Mouse (Mus musculus) ES-Bruce4 (cell line): ENCODE measurements around the gene Rtkn. TPM values are rescaled to one million over a fixed set of nuclear protein-coding genes. Genes with fewer than 3 reads are reported as not detected.
A peak's percentile ranks its signal among the peaks of the same experiment; 100 is the strongest.

Experiments
- H3K27ac ChIP-seq: 2 replicates; pipeline ENCODE4 v1.5.1; 2012; ENCODE audit warnings: low read length, inconsistent platforms; ENCODE audit not compliant: insufficient read depth
- H3K27me3 ChIP-seq: 2 replicates; pipeline ENCODE4 v1.6.1; 2012; ENCODE audit warnings: mild to moderate bottlenecking, low read length, inconsistent platforms; ENCODE audit not compliant: control insufficient read depth, poor library complexity, insufficient read depth, severe bottlenecking
- H3K36me3 ChIP-seq: 2 replicates; pipeline ENCODE4 v1.6.1; 2012; ENCODE audit warnings: inconsistent platforms, mild to moderate bottlenecking, low read length, moderate library complexity; ENCODE audit not compliant: control insufficient read depth, poor library complexity, insufficient read depth, severe bottlenecking
- H3K4me1 ChIP-seq: one replicate; pipeline ENCODE4 v1.8.1; 2011; ENCODE audit warnings: low read length; ENCODE audit not compliant: control insufficient read depth, insufficient read depth
- H3K4me3 ChIP-seq: 2 replicates; pipeline ENCODE4 v1.5.1; 2011; ENCODE audit warnings: low read depth, mild to moderate bottlenecking, low read length
- H3K9ac ChIP-seq: 2 replicates; pipeline ENCODE4 v1.6.1; 2012; ENCODE audit warnings: low read depth, mild to moderate bottlenecking, inconsistent platforms; ENCODE audit not compliant: poor library complexity, severe bottlenecking
- H3K9me3 ChIP-seq: replicated peaks from 2 replicates; pipeline ENCODE4 v1.6.1; 2012; ENCODE audit warnings: mild to moderate bottlenecking, low read length, inconsistent platforms; ENCODE audit not compliant: control insufficient read depth, poor library complexity, insufficient read depth, severe bottlenecking
- CTCF ChIP-seq: IDR thresholded peaks from one replicate; pipeline ENCODE4 v1.8.1; 2011; ENCODE audit warnings: low read depth, low read length
- EP300 ChIP-seq: IDR thresholded peaks from 2 replicates; pipeline ENCODE4 v1.6.1; 2011; ENCODE audit warnings: low read depth, low read length; ENCODE audit not compliant: insufficient read depth
- POLR2A ChIP-seq: IDR thresholded peaks from one replicate; pipeline ENCODE4 v1.8.1; 2011; ENCODE audit warnings: low read length; ENCODE audit not compliant: insufficient read depth
- polyA plus RNA-seq: library from polyadenylated mRNA; stranded (reverse); fragments of >200 nt; gene quantifications from 2 replicates; pipeline ENCODE4 v1.2.4, GENCODE M21; 2011; ENCODE audit warnings: low read depth; ENCODE audit not compliant: missing spikeins, insufficient read depth, insufficient read length

Rtkn gene
- polyA plus RNA-seq, 1 experiment: 10.4 TPM

- no peak for TF ChIP-seq CTCF
- TF ChIP-seq POLR2A: no peak
- no peak for TF ChIP-seq EP300
- Histone ChIP-seq H3K36me3 (0 out of 2 replicates have a peak, but pooled peaks cover 4% of the 10 kb centered on the region), H3K9ac (peak overlapping the region; percentile 73), H3K9me3 (no peaks in the 10 kb centered on the region), H3K27me3 (no peaks in the 10 kb centered on the region), H3K27ac (no peak overlapping the region), H3K4me3 (peak overlapping the region; percentile 94), H3K4me1 (no peaks in the 10 kb centered on the region)
Measured at GRCm38 (mm10) chr6:83116373-83117164, 18.7 kb upstream of the Rtkn start.

- no peaks in the 10 kb centered on the region for H3K27me3 ChIP-seq
- H3K27ac ChIP-seq: no peak overlapping the region
- no peaks in the 10 kb centered on the region for H3K9me3 ChIP-seq
- H3K4me1 ChIP-seq: no peaks in the 10 kb centered on the region
- H3K9ac ChIP-seq: no peak overlapping the region
- TF ChIP-seq EP300 (no peak), CTCF (no peak), POLR2A (no peak)
- H3K4me3 ChIP-seq: no peak overlapping the region
- H3K36me3 ChIP-seq: 0 out of 2 replicates have a peak, but pooled peaks cover 4% of the 10 kb centered on the region
Measured at GRCm38 (mm10) chr6:83117165-83117438, 18.2 kb upstream of the Rtkn start.

- Histone ChIP-seq H3K4me1 (no peaks in the 10 kb centered on the region), H3K27ac (no peak overlapping the region), H3K27me3 (no peaks in the 10 kb centered on the region), H3K36me3 (0 out of 2 replicates have a peak, but pooled peaks cover 4% of the 10 kb centered on the region), H3K9ac (no peak overlapping the region), H3K4me3 (no peak overlapping the region), H3K9me3 (no peaks in the 10 kb centered on the region)
- TF ChIP-seq EP300: no peak
- TF ChIP-seq POLR2A: no peak
- TF ChIP-seq CTCF: no peak
Measured at GRCm38 (mm10) chr6:83117616-83118015, 17.6 kb upstream of the Rtkn start.

- no peak overlapping the region for H3K27ac ChIP-seq
- no peak overlapping the region for H3K9ac ChIP-seq
- H3K36me3 ChIP-seq: 0 out of 2 replicates have a peak, but pooled peaks cover 4% of the 10 kb centered on the region
- H3K4me1 ChIP-seq: no peaks in the 10 kb centered on the region
- H3K9me3 ChIP-seq: no peaks in the 10 kb centered on the region
- TF ChIP-seq EP300 (no peak), POLR2A (no peak), CTCF (no peak)
- H3K4me3 ChIP-seq: no peak overlapping the region
- no peaks in the 10 kb centered on the region for H3K27me3 ChIP-seq
Measured at GRCm38 (mm10) chr6:83118369-83118768, 16.9 kb upstream of the Rtkn start.

- Histone ChIP-seq H3K27me3 (no peaks in the 10 kb centered on the region), H3K4me3 (no peak overlapping the region), H3K9ac (no peak overlapping the region), H3K9me3 (no peaks in the 10 kb centered on the region), H3K27ac (no peak overlapping the region), H3K4me1 (no peaks in the 10 kb centered on the region), H3K36me3 (0 out of 2 replicates have a peak, but pooled peaks cover 4% of the 10 kb centered on the region)
- TF ChIP-seq CTCF: no peak
Measured at GRCm38 (mm10) chr6:83118825-83119733, 16.2 kb upstream of the Rtkn start.

- no peaks in the 10 kb centered on the region for H3K9me3 ChIP-seq
- no peak overlapping the region for H3K9ac ChIP-seq
- H3K36me3 ChIP-seq: 0 out of 2 replicates have a peak, but pooled peaks cover 4% of the 10 kb centered on the region
- no peaks in the 10 kb centered on the region for H3K4me1 ChIP-seq
- H3K27me3 ChIP-seq: no peaks in the 10 kb centered on the region
- H3K27ac ChIP-seq: no peak overlapping the region
- no peak for TF ChIP-seq EP300
- no peak for TF ChIP-seq POLR2A
- no peak overlapping the region for H3K4me3 ChIP-seq
Measured at GRCm38 (mm10) chr6:83119734-83120051, 15.6 kb upstream of the Rtkn start.
